Mouse (Mus musculus): Measurements from ENCODE around the gene Dsn1. TPM values are rescaled to one million over a fixed set of nuclear protein-coding genes. Genes with fewer than 3 reads are reported as not detected.

Dsn1 gene
- total RNA-seq, 4 experiments from 2014 or later: 1.1 to 2.2 (median 1.6) TPM

DNA sequence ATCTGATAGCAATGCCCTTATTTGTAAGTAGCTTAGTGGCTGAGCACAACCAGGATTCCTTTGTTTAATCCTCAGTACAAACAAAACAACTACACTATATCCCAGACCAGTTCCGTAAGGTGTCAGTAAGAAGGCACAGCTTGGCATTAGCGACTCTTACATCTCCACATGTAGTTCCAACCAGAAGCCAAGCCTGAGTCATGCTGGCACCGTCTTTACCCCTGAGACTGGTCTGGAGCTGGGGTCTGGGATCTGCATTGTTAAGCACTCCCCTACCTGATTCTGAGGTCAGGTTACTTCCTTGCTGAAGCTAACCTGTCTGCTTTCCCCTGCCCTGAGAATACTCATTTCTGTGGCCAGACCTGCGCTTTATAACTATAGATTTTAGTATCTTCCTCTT is 38.5 kb downstream of the Dsn1 start:
- DNase-seq (ENCODE audit: low spot score): no peak

- no peak for DNase-seq (ENCODE audit: low spot score)
These were observed 39.6 kb downstream of the Dsn1 start for GRCm38 (mm10) chr2:156967388-156967787.

GRCm38 (mm10) chr2:156963891-156964290 is 43.1 kb downstream of the Dsn1 start:
- DNase-seq (ENCODE audit: low spot score): no peak

DNA sequence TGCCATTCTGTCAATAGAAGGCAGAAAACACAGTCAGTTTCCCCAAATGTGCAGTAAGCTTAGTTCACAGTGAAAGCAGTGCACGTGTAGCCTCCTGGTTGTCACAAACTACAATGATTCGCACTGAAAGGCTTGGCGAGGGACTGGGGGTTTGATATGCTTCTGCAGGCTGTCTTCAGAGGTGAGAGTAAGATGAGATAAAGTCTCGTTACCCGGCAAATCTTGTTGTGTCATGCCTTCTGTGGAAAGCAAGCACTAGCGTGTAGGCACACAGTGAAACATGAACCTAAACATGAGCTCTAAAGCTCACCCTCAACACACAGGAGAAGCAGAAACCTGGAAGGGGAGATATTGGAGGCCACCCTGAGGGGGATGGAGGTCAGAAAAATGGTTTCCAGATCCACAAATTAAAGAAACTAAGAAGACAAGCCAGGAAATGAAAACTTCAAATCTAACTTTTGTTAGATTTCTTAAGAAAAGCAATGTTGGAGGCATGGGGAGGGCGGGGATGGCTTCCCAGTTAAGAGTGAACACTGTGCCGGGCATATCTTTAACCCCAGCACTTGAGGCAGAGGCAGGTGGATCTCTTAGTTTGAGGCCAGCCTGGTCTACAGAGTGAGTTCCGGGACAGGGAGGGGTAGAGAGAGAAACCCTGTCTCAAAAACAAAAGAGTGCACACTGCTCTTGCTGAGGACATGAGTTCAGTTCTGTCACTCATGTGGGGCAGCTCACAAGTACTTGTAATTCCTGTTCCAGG is 48.3 kb downstream of the Dsn1 start:
- DNase-seq (ENCODE audit: low spot score): no peak

DNA sequence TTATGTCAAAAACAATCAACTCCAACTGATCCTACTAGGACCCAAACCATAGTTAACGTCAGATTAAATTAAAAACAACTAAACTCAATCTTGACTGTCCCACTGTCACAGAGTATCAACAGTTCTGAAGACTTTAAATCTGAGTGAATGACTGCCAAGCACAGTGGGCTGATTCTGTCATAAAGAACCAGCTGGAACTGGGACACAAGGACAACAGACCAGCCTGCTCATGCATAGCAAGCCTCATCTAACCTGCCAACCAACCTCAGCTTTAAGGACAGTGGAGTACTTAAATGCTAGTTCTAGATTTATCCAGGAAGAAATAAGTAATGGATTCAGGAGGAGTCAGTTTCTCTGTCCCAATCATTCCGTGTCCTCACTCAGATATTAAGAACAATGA is 49.9 kb downstream of the Dsn1 start:
- no peak for DNase-seq (ENCODE audit: low spot score)

GRCm38 (mm10) chr2:156956306-156956705 is 50.6 kb downstream of the Dsn1 start:
- DNase-seq (ENCODE audit: low spot score): no peak

- no peak for DNase-seq (ENCODE audit: low spot score)
These were observed 52.5 kb downstream of the Dsn1 start for GRCm38 (mm10) chr2:156954463-156954862.

GRCm38 (mm10) chr2:156951301-156952094 is 55.5 kb downstream of the Dsn1 start:
- DNase-seq (ENCODE audit: low spot score): no peak

GRCm38 (mm10) chr2:156950816-156951215 is 56.1 kb downstream of the Dsn1 start:
- no peak for DNase-seq (ENCODE audit: low spot score)

Other genes with a start within 250 kb of the Dsn1 start
- gene Myl9, start 231.7 kb downstream of the Dsn1 start, total RNA-seq (2022): 10 to 100 TPM; 40.0 to 70.3 (median 65.6) TPM
- under 1 TPM; 0.47 to 0.55 (median 0.51) TPM for gene Tgif2, start 167.1 kb downstream of the Dsn1 start, total RNA-seq (2022)
- gene 4930518I15Rik, start 149.2 kb downstream of the Dsn1 start, total RNA-seq (2022): 1 to 10 TPM in 1 of 4 experiments, under 1 TPM in 3; 0.40 to 1.4 (median 0.56) TPM
- gene Rab5if, start 144.0 kb downstream of the Dsn1 start, total RNA-seq (2022): 100 to 1,000 TPM in 2 of 4 experiments, 10 to 100 TPM in 2; 90.3 to 107 (median 102) TPM
- gene Sla2, start 120.0 kb downstream of the Dsn1 start, total RNA-seq (2022): under 1 TPM in 1 of 4 experiments, not detected in 3; 0.09 TPM
- gene Ndrg3, start 15.1 kb downstream of the Dsn1 start, total RNA-seq (2022): 10 to 100 TPM; 21.7 to 24.5 (median 22.1) TPM
- gene Soga1, start 72.1 kb upstream of the Dsn1 start, total RNA-seq (2022): 10 to 100 TPM in 1 of 4 experiments, 1 to 10 TPM in 3; 8.7 to 11.1 (median 8.9) TPM
- not detected for gene Tldc2, start 79.9 kb upstream of the Dsn1 start, total RNA-seq (2022)
- 10 to 100 TPM; 20.5 to 23.6 (median 21.5) TPM for gene Samhd1, start 128.1 kb upstream of the Dsn1 start, total RNA-seq (2022)
- 1 to 10 TPM; 1.2 to 1.9 (median 1.3) TPM for gene Rbl1, start 197.4 kb upstream of the Dsn1 start, total RNA-seq (2022)